Mouse (Mus musculus) Muller cell, postnatal 12 days (primary cell): ENCODE measurements at regions not wholly inside any gene's neighbourhood (a gene's known extent, or its start where the extent isn't known, plus 50 kb on each side); places are given as distances from the start of the nearest gene placed in this dataset.

ENCODE experiments used
- DNase-seq: peaks from one replicate; pipeline ENCODE4 v3.0.0-alpha.2; 2015; ENCODE audit errors: inconsistent ontology term

DNA sequence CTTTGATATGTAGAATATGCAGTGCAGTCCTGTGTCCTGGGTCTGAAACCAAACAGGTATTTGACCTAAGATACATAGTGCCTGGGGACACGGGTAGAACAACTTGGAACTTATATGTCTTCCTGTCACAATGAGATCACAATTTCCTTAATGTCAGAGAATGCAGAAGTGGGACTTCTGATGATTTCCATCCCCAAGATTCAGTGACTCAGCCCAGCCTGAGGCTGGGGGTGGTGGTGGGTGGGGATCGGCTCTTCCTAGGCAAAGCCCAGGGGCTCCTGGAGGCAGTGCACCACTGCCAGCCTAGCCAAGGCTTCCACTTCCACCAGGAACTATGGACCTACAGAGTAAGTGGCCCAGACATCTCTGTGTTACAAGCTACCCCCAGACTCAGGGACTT lies 391.2 kb downstream of the H2al1j start:
- DNase-seq = no peak

DNA sequence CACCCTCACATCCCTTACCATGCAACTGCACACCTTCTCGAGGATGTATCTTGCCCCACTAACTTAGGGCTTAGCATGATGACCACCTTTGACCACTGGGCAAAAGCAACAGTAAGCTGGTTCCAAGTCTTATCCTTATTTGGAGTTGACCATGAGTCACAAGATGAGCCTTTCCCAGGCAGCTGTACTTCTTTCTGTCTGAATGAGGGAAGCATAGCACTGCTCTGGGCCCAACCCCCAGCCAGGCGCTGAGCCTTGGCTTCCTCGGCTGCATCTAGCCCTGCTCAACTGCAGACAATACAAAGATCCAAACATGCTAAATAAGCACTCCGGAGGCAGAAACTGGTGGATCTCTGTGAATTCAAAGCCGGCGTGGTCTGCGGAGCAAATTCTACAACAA lies 392.9 kb downstream of the H2al1j start:
- DNase-seq = peak; percentile 77

DNA sequence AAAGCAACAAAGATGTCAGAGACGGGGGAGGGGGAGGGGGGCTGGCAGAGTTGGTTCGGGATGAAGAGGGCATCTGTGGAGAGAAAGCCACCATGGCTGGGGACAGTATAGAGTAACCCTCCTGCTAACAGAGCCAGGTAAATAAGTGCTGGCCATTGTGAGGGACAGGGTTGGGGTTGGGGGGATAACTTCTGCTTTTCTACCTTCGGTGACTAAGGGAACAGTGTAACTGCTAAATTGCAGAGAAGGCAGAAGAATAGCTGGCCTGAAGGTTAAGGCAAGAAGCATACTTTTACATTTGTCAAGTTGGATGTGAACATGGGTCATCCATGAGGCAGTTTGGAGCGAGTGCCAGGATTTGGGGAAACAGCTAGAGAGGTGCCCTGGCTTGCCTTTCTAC lies 395.1 kb downstream of the H2al1j start:
- no peak for DNase-seq

GRCm38 (mm10) chrX:11724718-11725117 lies 397.1 kb downstream of the H2al1j start:
- DNase-seq = no peak

- DNase-seq = peak; percentile 22
These were observed 399.1 kb downstream of the H2al1j start for GRCm38 (mm10) chrX:11726524-11727231.

DNA sequence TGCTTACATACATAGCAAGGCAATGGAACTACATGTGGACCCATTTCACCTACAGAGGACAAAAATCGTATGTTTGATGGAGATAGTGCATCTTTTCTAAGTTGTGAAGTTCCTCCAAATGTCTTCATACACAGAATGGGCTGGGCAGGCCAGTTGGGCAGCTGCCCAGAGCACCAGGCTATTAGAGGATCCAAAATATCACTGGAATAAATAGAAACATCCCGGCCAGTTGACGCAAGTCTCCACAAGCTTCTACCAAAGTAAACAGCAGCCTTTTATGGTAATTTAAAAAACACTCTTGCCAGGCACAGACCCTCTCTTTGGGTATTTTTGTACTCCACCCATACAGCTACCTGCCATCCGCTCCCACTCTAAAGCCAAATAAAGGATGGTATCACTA lies 400.9 kb downstream of the H2al1j start:
- DNase-seq = no peak

- DNase-seq = no peak
These were observed 402.4 kb downstream of the H2al1j start for GRCm38 (mm10) chrX:11729992-11730391.

DNA sequence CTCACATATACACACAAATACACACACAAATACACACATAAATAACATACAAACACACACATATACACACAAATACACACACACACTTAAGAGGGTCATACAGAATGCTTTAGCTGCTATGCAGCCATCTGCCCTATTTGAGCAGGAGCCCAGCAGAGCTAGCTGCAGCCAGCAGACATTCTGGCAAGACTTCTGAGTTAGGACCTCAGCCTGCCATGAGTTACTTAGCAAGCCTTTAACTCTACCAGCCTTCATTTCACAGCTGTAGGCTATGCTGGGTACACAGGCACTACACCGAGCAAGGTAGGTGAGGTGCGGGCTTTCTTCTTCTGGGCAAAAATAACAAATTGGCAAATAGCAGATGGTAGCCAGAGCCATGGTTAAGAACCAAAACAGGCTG lies 404.7 kb downstream of the H2al1j start:
- DNase-seq = no peak

GRCm38 (mm10) chrX:11734505-11735435 lies 407.1 kb downstream of the H2al1j start:
- DNase-seq = peak; percentile 40

GRCm38 (mm10) chrX:11735516-11736170 lies 408.0 kb downstream of the H2al1j start:
- DNase-seq = peak; percentile 88

- no peak for DNase-seq
These were observed 408.9 kb downstream of the H2al1j start for GRCm38 (mm10) chrX:11736481-11736880.

- DNase-seq = peak; percentile 35
These were observed 411.9 kb downstream of the H2al1j start for GRCm38 (mm10) chrX:11739565-11739964.

DNA sequence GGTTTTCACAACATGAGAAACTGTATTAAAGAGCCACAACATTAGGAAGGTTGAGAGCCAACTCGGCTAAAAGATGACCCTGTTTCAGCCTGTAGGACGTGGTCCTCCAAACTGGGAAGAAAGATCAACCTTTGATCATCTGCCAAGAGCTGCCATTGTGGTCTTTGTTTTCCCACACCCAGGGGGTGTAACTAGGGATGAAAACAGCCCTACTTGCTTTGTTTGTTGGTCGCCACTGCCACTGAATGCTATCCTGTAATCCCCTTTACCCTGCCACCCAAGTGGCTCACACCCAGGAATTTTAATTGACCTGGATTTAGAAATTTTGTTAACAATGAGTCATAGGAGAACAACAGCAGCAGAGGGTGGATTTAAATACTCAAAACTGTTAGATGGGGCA lies 414.2 kb downstream of the Bcor start:
- peak; percentile 82 for DNase-seq

DNA sequence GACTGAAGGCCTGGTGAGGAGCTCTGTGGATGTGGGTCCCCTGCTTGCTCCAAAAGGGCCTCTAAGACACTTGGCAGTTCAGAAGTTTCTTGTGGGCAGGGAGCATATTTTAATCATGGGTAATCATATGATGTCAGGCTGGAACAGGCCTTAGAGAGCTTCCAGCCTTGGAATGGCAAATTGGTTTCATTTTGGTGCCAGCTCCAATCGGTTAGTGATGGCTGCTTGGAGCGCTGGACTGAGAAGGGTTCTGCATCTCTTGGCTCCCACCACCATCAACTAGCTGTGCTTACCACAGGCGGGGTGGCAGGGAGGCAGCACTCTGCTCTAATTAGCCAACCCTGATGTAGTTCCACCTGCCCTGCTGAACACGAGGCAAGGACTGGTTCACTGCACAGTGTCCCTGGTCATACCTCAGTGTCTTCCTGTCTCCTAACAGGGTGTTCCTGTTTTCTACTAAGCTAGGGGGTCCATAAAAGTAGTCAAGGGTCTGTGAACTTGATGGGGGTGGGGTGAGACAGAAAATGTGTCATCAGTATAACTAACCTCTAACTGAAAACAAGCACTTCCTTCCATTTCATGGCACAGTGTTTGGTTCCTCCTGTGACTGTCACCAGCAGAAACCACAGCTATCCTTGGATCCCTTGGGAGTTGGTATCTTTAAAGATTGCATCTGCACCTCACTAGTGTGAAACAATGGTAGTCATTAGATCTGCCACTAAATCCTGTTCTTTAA lies 412.6 kb downstream of the Bcor start:
- peak; percentile 79 for DNase-seq

GRCm38 (mm10) chrX:11748278-11748677 lies 411.9 kb downstream of the Bcor start:
- peak; percentile 89 for DNase-seq

DNA sequence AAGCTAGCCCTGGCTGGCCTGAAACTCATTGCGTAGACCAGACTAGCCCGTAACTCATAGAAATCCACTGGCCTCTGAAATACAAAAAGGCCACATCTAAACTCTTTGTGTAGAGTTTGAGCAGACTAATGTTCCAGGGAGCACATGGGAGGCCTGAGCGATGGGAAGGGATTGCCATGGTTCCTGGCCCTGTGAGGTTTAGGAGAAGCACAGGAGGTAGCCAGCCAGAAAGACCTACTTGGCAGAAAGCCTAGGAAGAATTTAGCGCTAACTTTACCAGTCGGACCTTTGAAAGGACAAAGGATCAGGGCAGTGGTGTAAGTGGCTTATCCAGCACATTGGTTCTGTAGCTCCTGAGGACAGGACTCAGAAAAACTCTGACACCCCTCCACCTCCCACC lies 407.6 kb downstream of the Bcor start:
- DNase-seq = peak; percentile 19

GRCm38 (mm10) chrX:11752973-11753590 lies 407.1 kb downstream of the Bcor start:
- peak; percentile 31 for DNase-seq

- DNase-seq = no peak
These were observed 405.1 kb downstream of the Bcor start for GRCm38 (mm10) chrX:11755046-11755445.

DNA sequence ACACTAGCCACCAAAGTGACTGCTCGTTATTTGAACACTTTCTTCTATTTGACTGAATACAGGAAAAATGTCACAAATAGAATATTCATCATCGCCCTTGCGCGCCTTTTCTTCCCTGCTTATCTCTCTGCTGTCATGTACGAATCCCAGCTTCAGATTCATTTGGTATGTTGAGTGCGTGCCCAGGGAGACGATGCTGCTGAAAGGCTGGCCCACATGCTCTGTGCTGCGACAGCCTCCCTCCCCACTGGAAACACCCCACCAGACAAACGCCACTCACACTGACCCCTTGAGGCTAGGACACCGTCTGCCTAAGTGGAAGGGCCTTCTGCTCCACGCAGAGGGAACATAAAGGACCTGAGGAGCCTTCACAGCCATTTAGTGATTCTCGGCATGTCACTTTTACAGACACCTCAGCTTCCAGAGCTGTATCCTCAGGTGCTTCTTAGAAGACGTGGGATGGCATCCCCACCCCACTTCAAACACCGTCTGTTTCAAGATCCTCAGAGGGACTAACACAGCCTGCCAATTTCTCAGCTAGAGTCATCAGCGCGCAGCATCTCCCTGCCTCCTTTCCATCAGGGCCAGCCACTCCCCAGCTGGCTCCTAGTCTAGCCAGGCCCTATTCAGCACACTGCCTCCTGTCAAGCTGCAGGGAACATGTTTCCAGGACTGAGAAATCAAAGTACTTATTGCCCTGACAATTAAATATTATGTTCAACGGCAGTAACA lies 396.6 kb downstream of the Bcor start:
- DNase-seq = no peak

DNA sequence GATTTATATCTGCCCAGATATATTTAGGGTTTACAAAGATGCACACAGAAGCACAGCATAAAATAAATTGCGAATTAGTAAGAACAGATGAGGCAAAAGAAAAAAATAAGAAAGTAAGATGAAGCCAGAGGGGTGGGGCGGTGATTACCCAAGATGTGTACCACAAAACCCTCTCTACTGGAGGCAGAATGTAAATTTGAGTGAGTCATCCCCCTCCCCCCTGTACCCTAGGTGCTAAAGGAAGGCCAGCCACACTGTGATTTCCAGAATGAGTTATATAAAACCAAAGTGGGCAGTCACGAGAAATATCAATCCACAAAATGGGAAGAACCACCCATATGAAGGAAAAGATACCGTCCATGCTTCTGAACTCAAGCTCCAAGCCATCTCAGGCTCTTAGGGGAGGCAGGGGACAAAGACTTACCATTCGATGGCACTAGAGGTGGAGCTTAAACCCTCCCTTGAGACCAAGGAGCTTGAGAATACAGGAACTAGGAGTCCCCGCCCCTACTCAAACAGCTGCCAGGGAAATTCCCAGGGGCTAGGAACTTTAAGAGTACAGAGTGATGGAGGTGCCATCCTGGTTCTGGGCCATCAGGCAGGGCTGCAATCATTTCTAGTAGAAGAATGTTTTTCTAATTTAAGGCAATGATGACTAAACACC lies 383.8 kb downstream of the Bcor start:
- no peak for DNase-seq
